Mouse (Mus musculus) liver, postnatal 0 days (tissue): ENCODE data around the gene Ddx19a.
A peak's percentile ranks its signal among the peaks of the same experiment; 100 is the strongest.

Experiments
- CTCF ChIP-seq: sonication (generic); IDR thresholded peaks from 2 replicates; pipeline ENCODE4 v1.5.1; 2016; ENCODE audit warnings: antibody characterized with exemption, low read depth
- EP300 ChIP-seq: IDR thresholded peaks from 2 replicates; pipeline ENCODE4 v1.6.1; 2016; ENCODE audit warnings: antibody characterized with exemption, low read depth, mild to moderate bottlenecking

DNA sequence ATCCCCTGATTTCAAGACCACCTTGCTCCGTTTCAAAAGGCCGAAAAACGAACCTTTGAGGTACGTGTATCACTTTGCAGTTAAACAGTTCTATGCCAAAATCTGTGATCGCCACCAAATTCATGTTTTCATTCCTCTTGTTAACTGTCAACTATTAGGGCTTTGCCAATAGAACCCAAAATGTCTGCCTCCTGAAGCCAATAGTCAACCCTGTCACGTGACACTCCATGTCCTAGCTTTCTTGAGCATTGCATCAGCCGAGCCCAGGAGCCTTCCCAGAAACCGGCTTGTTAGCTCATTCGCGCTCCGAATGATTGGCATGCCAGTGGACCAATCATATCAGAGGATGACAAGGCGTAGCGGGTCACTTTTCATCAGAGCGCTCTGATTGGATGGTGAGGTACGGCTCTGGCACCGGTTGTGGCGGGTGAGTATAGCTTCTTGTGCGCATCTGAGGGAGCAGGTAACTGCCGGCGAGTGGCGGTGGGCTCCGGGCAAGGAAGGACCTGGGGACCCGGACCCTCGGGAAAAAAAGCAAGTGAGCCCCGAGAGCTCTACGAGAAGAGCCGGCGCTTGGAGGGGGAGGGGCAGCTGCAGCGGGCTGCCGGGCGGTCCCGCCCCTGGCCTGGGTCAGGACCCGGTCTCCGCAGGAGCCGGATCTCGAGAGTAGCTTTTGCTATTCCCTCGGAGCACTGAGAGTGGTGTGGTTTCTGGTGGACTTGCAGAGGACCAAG is 36.0 kb upstream of the Ddx19a start:
- TF ChIP-seq CTCF = no peak
- 0 out of 2 replicates have a peak, but pooled peaks have one; percentile 18 for TF ChIP-seq EP300
